Mouse (Mus musculus): Measurements from ENCODE around the gene Sik3. TPM values are rescaled to one million over a fixed set of nuclear protein-coding genes. Genes with fewer than 3 reads are reported as not detected.
A peak's percentile ranks its signal among the peaks of the same experiment; 100 is the strongest.

Gene Sik3
- polyA plus RNA-seq, 1 experiment from 2014 or later, result 9.6 TPM

DNA sequence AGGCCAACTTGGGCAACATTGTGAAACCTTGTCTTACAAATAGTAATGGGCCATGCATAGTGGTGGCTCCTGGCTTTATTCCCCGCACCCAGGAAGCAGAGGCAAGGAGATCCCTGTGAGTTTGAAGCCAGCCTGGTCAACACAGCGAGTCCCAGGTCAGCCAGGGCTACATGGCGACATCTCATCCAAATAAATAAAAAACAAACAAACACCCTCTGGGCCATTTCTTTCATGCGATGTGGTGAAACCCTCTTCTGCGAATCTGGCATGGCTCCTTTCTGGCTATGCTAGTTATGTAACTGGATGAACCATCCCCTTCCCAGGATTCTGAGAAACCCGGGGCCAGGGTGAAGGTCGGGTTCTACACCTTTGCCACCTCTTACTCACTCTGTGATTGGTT, 243.6 kb downstream of the Sik3 start:
- Histone ChIP-seq H3K4me1 (replicated peaks; ENCODE audit: control insufficient read depth, insufficient read depth, low read length) (no peaks in the 10 kb centered on the region), H3K9me3 (ENCODE audit: control insufficient read depth, low read length) (no peaks in the 10 kb centered on the region), H3K9ac (ENCODE audit: low read length) (no peak overlapping the region), H3K4me3 (ENCODE audit: low read depth, low read length) (no peak overlapping the region), H3K27me3 (replicated peaks; ENCODE audit: control insufficient read depth, insufficient read depth, low read length) (no peaks in the 10 kb centered on the region), H3K36me3 (ENCODE audit: control insufficient read depth, insufficient read depth, low read length) (no peaks in the 10 kb centered on the region), H3K4me2 (ENCODE audit: low read length) (no peak overlapping the region), H3K27ac (ENCODE audit: low read depth) (no peak overlapping the region)
- WGBS, result 87% methylated on average over 7 of the region's 7 CpGs
- ATAC-seq (replicated peaks; ENCODE audit: low FRiP score, low TSS enrichment, low read depth) (no peak), DNase-seq (ENCODE audit: low spot score) (no peak)

GRCm38 (mm10) chr9:46256658-46257385, 244.2 kb downstream of the Sik3 start:
- Histone ChIP-seq H3K9ac (ENCODE audit: low read length) (no peak overlapping the region), H3K27me3 (replicated peaks; ENCODE audit: control insufficient read depth, insufficient read depth, low read length) (no peaks in the 10 kb centered on the region), H3K4me1 (replicated peaks; ENCODE audit: control insufficient read depth, insufficient read depth, low read length) (no peaks in the 10 kb centered on the region), H3K4me3 (ENCODE audit: low read depth, low read length) (no peak overlapping the region), H3K36me3 (ENCODE audit: control insufficient read depth, insufficient read depth, low read length) (no peaks in the 10 kb centered on the region), H3K9me3 (ENCODE audit: control insufficient read depth, low read length) (no peaks in the 10 kb centered on the region), H3K4me2 (ENCODE audit: low read length) (no peak overlapping the region), H3K27ac (ENCODE audit: low read depth) (no peak overlapping the region)
- DNase-seq (ENCODE audit: low spot score) (no peak), ATAC-seq (replicated peaks; ENCODE audit: low FRiP score, low TSS enrichment, low read depth) (no peak)
- 76% methylated on average over 10 of the region's 10 CpGs for WGBS

DNA sequence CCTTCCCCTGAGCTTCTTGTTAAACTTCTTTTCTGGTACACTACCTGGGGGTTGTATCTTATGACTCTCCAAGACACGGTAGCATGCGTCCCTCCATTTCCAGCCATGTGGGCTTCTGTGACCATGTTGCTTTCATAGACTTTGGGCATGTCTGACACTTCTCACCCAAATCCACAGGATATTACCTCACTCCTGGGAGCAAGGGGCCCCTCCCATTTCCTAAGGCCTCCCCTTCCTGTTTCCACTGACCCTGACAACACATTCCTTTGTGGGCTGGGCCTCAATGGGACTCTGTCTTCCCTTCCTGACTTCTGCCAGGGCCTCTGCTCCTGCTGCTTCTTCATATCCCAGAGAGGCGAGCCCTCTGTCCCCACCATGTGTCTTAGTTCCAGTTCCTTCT, 244.9 kb downstream of the Sik3 start:
- no peak for DNase-seq (ENCODE audit: low spot score)
- no peaks in the 10 kb centered on the region for H3K4me1 ChIP-seq (replicated peaks; ENCODE audit: control insufficient read depth, insufficient read depth, low read length)
- H3K4me3 ChIP-seq (ENCODE audit: low read depth, low read length), result no peak overlapping the region
- no peak overlapping the region for H3K4me2 ChIP-seq (ENCODE audit: low read length)
- no peaks in the 10 kb centered on the region for H3K27me3 ChIP-seq (replicated peaks; ENCODE audit: control insufficient read depth, insufficient read depth, low read length)
- 83% methylated on average over 3 of the region's 3 CpGs for WGBS
- no peak for ATAC-seq (replicated peaks; ENCODE audit: low FRiP score, low TSS enrichment, low read depth)
- no peaks in the 10 kb centered on the region for H3K9me3 ChIP-seq (ENCODE audit: control insufficient read depth, low read length)
- no peak overlapping the region for H3K27ac ChIP-seq (ENCODE audit: low read depth)
- H3K36me3 ChIP-seq (ENCODE audit: control insufficient read depth, insufficient read depth, low read length), result no peaks in the 10 kb centered on the region
- no peak overlapping the region for H3K9ac ChIP-seq (ENCODE audit: low read length)

DNA sequence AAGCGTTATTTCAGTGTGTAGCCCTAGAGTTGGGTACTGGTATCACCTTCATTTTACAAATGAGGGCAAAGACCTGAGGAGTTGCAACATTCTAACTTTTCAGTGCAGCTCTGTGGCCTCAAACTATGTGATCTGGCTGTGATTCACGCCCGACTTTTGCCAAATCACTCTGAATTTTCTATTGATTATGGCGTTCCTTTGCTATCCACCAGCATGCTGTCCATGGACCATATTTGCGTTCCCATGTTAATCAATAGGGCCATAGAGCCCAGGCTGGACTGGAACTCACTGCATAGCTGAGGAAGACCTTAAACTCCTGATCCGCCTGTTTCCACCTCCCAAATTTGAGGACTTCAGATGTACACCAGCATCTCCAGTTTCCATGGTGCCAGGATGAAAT, 246.5 kb downstream of the Sik3 start:
- H3K4me3 ChIP-seq (ENCODE audit: low read depth, low read length), result no peak overlapping the region
- ATAC-seq (replicated peaks; ENCODE audit: low FRiP score, low TSS enrichment, low read depth) (no peak), DNase-seq (ENCODE audit: low spot score) (no peak)
- no peak overlapping the region for H3K4me2 ChIP-seq (ENCODE audit: low read length)
- no peaks in the 10 kb centered on the region for H3K4me1 ChIP-seq (replicated peaks; ENCODE audit: control insufficient read depth, insufficient read depth, low read length)
- WGBS, result 87% methylated on average over 6 of the region's 6 CpGs
- no peak overlapping the region for H3K27ac ChIP-seq (ENCODE audit: low read depth)
- no peaks in the 10 kb centered on the region for H3K27me3 ChIP-seq (replicated peaks; ENCODE audit: control insufficient read depth, insufficient read depth, low read length)
- H3K36me3 ChIP-seq (ENCODE audit: control insufficient read depth, insufficient read depth, low read length), result no peaks in the 10 kb centered on the region
- H3K9ac ChIP-seq (ENCODE audit: low read length), result no peak overlapping the region
- H3K9me3 ChIP-seq (ENCODE audit: control insufficient read depth, low read length), result no peaks in the 10 kb centered on the region

DNA sequence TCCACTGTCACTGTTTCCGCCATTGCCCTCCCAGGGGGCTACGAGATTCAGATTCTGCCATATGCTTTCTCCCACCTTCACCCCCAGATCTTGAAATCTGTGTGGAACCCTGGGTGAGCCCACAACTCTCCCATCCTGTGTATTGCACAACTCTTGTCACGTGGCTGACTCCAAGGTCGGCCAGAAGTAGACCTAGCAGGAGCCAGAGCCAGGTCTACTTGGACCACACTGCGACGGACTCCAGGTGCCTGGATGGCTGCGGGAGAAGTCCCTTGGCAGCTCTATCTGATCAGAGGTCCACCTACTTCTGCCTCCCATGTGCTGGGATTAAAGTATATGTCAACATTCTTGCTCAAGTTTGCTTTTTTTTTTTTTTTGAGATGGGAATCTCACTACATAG, 248.5 kb downstream of the Sik3 start:
- Histone ChIP-seq H3K9ac (ENCODE audit: low read length) (no peak overlapping the region), H3K9me3 (ENCODE audit: control insufficient read depth, low read length) (no peaks in the 10 kb centered on the region), H3K4me2 (ENCODE audit: low read length) (no peak overlapping the region), H3K36me3 (ENCODE audit: control insufficient read depth, insufficient read depth, low read length) (no peaks in the 10 kb centered on the region), H3K27me3 (replicated peaks; ENCODE audit: control insufficient read depth, insufficient read depth, low read length) (no peaks in the 10 kb centered on the region), H3K4me3 (ENCODE audit: low read depth, low read length) (no peak overlapping the region), H3K27ac (ENCODE audit: low read depth) (no peak overlapping the region), H3K4me1 (replicated peaks; ENCODE audit: control insufficient read depth, insufficient read depth, low read length) (no peaks in the 10 kb centered on the region)
- WGBS, result 80% methylated on average over 7 of the region's 7 CpGs
- DNase-seq (ENCODE audit: low spot score) (no peak), ATAC-seq (replicated peaks; ENCODE audit: low FRiP score, low TSS enrichment, low read depth) (no peak)

- Histone ChIP-seq H3K4me1 (replicated peaks; ENCODE audit: control insufficient read depth, insufficient read depth, low read length) (no peaks in the 10 kb centered on the region), H3K4me3 (ENCODE audit: low read depth, low read length) (no peak within 1 kb of the TSS), H3K4me2 (ENCODE audit: low read length) (no peak within 1 kb of the TSS), H3K27me3 (replicated peaks; ENCODE audit: control insufficient read depth, insufficient read depth, low read length) (peaks cover 10% of the 10 kb centered on the region; the same call in 1 of the 2 replicates), H3K27ac (ENCODE audit: low read depth) (no peak within 1 kb of the TSS), H3K9me3 (ENCODE audit: control insufficient read depth, low read length) (no peaks in the 10 kb centered on the region), H3K36me3 (ENCODE audit: control insufficient read depth, insufficient read depth, low read length) (no peaks in the 10 kb centered on the region), H3K9ac (ENCODE audit: low read length) (no peak within 1 kb of the TSS)
- DNase-seq (ENCODE audit: low spot score), result no peak
- WGBS, result 35% methylated on average over 7 of the region's 7 CpGs
- ATAC-seq (replicated peaks; ENCODE audit: low FRiP score, low TSS enrichment, low read depth), result no peak
Measured at GRCm38 (mm10) chr9:46268343-46268873, 255.8 kb downstream of the Sik3 start, which contains the start of gene Apoa5. Apoa5 (plus strand) TSS chr9:46268633.

DNA sequence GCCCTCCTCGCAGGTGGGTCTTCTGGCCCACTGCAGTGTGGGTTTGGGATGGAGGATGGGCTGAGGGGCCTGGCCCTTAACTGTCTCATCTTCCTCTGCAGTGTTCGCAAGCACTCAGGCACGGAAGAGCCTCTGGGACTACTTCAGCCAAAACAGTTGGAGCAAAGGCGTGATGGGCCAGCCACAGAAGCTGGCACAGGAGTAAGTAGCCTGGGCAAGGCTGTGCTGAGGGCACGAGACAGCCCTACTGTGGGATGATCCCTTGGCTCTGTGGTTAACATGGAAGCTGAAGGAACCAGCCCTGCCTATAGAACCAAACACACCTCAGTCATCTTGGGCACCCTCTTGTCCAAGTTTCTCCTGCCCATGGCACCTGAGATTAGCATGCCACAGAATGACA, 256.5 kb downstream of the Sik3 start:
- H3K27me3 ChIP-seq (replicated peaks; ENCODE audit: control insufficient read depth, insufficient read depth, low read length), result peaks cover 10% of the 10 kb centered on the region; the same call in 1 of the 2 replicates
- ATAC-seq (replicated peaks; ENCODE audit: low FRiP score, low TSS enrichment, low read depth), result no peak
- H3K4me1 ChIP-seq (replicated peaks; ENCODE audit: control insufficient read depth, insufficient read depth, low read length), result peaks cover 5% of the 10 kb centered on the region; the same call in 1 of the 2 replicates
- H3K27ac ChIP-seq (ENCODE audit: low read depth), result no peak overlapping the region
- no peak overlapping the region for H3K4me3 ChIP-seq (ENCODE audit: low read depth, low read length)
- no peak overlapping the region for H3K9ac ChIP-seq (ENCODE audit: low read length)
- no peak overlapping the region for H3K4me2 ChIP-seq (ENCODE audit: low read length)
- H3K36me3 ChIP-seq (ENCODE audit: control insufficient read depth, insufficient read depth, low read length), result no peaks in the 10 kb centered on the region
- WGBS, result 89% methylated on average over 5 of the region's 5 CpGs
- no peaks in the 10 kb centered on the region for H3K9me3 ChIP-seq (ENCODE audit: control insufficient read depth, low read length)
- DNase-seq (ENCODE audit: low spot score), result no peak

GRCm38 (mm10) chr9:46270782-46271181, 258.2 kb downstream of the Sik3 start:
- H3K9me3 ChIP-seq (ENCODE audit: control insufficient read depth, low read length), result no peaks in the 10 kb centered on the region
- ATAC-seq (replicated peaks; ENCODE audit: low FRiP score, low TSS enrichment, low read depth), result no peak
- H3K27me3 ChIP-seq (replicated peaks; ENCODE audit: control insufficient read depth, insufficient read depth, low read length), result peaks cover 10% of the 10 kb centered on the region; the same call in 1 of the 2 replicates
- no peak overlapping the region for H3K9ac ChIP-seq (ENCODE audit: low read length)
- no peak overlapping the region for H3K4me3 ChIP-seq (ENCODE audit: low read depth, low read length)
- 89% methylated on average over 4 of the region's 4 CpGs for WGBS
- H3K4me1 ChIP-seq (replicated peaks; ENCODE audit: control insufficient read depth, insufficient read depth, low read length), result peaks cover 5% of the 10 kb centered on the region; the same call in 1 of the 2 replicates
- no peak for DNase-seq (ENCODE audit: low spot score)
- peaks cover 16% of the 10 kb centered on the region for H3K36me3 ChIP-seq (ENCODE audit: control insufficient read depth, insufficient read depth, low read length)
- H3K27ac ChIP-seq (ENCODE audit: low read depth), result no peak overlapping the region
- no peak overlapping the region for H3K4me2 ChIP-seq (ENCODE audit: low read length)

- Histone ChIP-seq H3K9me3 (ENCODE audit: control insufficient read depth, low read length) (no peaks in the 10 kb centered on the region), H3K27me3 (replicated peaks; ENCODE audit: control insufficient read depth, insufficient read depth, low read length) (peaks cover 10% of the 10 kb centered on the region; the same call in 1 of the 2 replicates), H3K4me1 (replicated peaks; ENCODE audit: control insufficient read depth, insufficient read depth, low read length) (peaks cover 5% of the 10 kb centered on the region; the same call in 1 of the 2 replicates), H3K4me3 (ENCODE audit: low read depth, low read length) (0 out of 2 replicates have a peak overlapping the region, but pooled peaks have one; percentile 61), H3K36me3 (ENCODE audit: control insufficient read depth, insufficient read depth, low read length) (peaks cover 29% of the 10 kb centered on the region), H3K4me2 (ENCODE audit: low read length) (no peak overlapping the region), H3K27ac (ENCODE audit: low read depth) (no peak overlapping the region), H3K9ac (ENCODE audit: low read length) (no peak overlapping the region)
- ATAC-seq (replicated peaks; ENCODE audit: low FRiP score, low TSS enrichment, low read depth), result no peak
- WGBS, result 79% methylated on average over 9 of the region's 9 CpGs
- DNase-seq (ENCODE audit: low spot score), result no peak
Measured at GRCm38 (mm10) chr9:46272070-46272469, 259.4 kb downstream of the Sik3 start.

All from intestine, embryonic 14.5 days (tissue).